Mouse (Mus musculus) C2C12 (cell line): Measurements from ENCODE around the gene Mical2.

Experiments
- CTCF ChIP-seq: IDR thresholded peaks from one replicate; pipeline ENCODE4 v1.5.1; 2011; ENCODE audit not compliant: control insufficient read depth, insufficient read depth, insufficient read length
- MYOG ChIP-seq: IDR thresholded peaks from one replicate; pipeline ENCODE4 v1.6.1; 2011; ENCODE audit not compliant: control insufficient read depth, insufficient read length; ENCODE audit errors: extremely low read depth

DNA sequence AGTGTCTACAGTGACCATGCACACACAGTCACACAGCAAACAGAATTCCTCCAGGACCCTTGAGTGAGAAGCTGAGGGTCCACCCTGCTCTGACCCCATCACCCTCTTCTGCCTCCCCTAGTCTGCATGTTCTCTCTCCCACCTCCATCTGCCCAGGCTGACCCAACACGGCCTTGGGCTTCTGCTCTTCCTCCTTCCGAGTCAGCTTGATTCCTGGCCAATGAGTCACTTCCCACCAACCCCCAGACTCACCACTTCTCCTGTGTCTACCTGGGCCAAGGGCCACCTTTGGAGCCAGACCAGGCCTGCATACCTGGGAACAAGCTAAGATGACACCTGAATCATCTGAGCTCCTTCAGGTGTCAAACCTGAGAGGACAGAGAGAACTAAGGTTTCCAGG is 151.0 kb downstream of the Mical2 start:
- TF ChIP-seq CTCF (no peak), MYOG (no peak)
